18 mouse cellular contexts compared by ENCODE assay signal in genomic region chr8:111865857-111866256, GRCm38 (mm10). TPM values are rescaled to one million over a fixed set of nuclear protein-coding genes. Genes with fewer than 3 reads are reported as not detected.
DNase-seq lines count a peak whose midpoint lies in the region; ATAC-seq lines count a peak whose summit lies in the region.
"Had no signal": no experiment of that assay in that cellular context is flagged by ENCODE, and none has a peak within 500 bp of the region (broad histone marks: within the 10 kb centered on the region; RNA-seq: fewer than 3 reads in every experiment).

No protein-coding gene starts in this region.

- no peak overlapping the region for H3K4me3 ChIP-seq in kidney, embryonic 14.5 days (ENCODE audit: low read length)
- H3K4me3 ChIP-seq in liver, embryonic 11.5 days (ENCODE audit: low read depth, low read length) = no peak overlapping the region
- H3K4me3 ChIP-seq: embryonic facial prominence, embryonic 13.5 days; limb, embryonic 12.5 days; liver, embryonic 15.5 days; megakaryocyte, embryonic 14.5 days had no signal

- H3K27ac ChIP-seq in kidney, embryonic 14.5 days (ENCODE audit: low read depth, low read length) = no peak overlapping the region
- H3K27ac ChIP-seq in liver, embryonic 11.5 days (ENCODE audit: low read depth, low read length) = no peak overlapping the region
- H3K27ac ChIP-seq: embryonic facial prominence, embryonic 13.5 days; hindbrain, embryonic 14.5 days; limb, embryonic 12.5 days; liver, embryonic 15.5 days had no signal

- no peak for ATAC-seq in kidney, embryonic 14.5 days (ENCODE audit: low FRiP score, low TSS enrichment)
- ATAC-seq in liver, embryonic 11.5 days (replicated peaks; ENCODE audit: low FRiP score) = no peak
- ATAC-seq: forebrain, embryonic 16.5 days had no signal

- H3K9ac ChIP-seq in kidney, embryonic 14.5 days (ENCODE audit: low read depth, low read length) = no peak overlapping the region
- no peak overlapping the region for H3K9ac ChIP-seq in liver, embryonic 11.5 days (ENCODE audit: low read depth, low read length)
- H3K9ac ChIP-seq: embryonic facial prominence, embryonic 13.5 days; hindbrain, embryonic 14.5 days; limb, embryonic 12.5 days; liver, embryonic 15.5 days had no signal

- no peaks in the 10 kb centered on the region for H3K4me1 ChIP-seq in kidney, embryonic 14.5 days (ENCODE audit: control insufficient read depth, insufficient read depth, low read length)
- no peaks in the 10 kb centered on the region for H3K4me1 ChIP-seq in liver, embryonic 11.5 days (replicated peaks; ENCODE audit: control insufficient read depth, insufficient read depth, low read length)
- H3K4me1 ChIP-seq: embryonic facial prominence, embryonic 13.5 days; limb, embryonic 12.5 days; liver, embryonic 15.5 days had no signal

- DNase-seq in kidney, adult 9 months = peak; percentile 44
- peak; percentile 78 for DNase-seq in R1 (ENCODE audit: low read depth, low spot score)
- peak; percentile 18 to 43 for DNase-seq in kidney, postnatal 36 days
- peak; percentile 73 for DNase-seq in lung, postnatal 25 days (ENCODE audit: low spot score)
- DNase-seq in heart, adult 11 months = no peak
- DNase-seq in liver, embryonic 11.5 days (ENCODE audit: low spot score) = no peak
- DNase-seq: adrenal gland, adult 8-10 months; cerebellum, adult 9-11 months; heart, postnatal 36 days; midbrain, embryonic 14.5 days; thymus, adult 18-20 months had no signal

- no peaks in the 10 kb centered on the region for H3K27me3 ChIP-seq in kidney, embryonic 14.5 days (ENCODE audit: control insufficient read depth, insufficient read depth, low read length)
- no peaks in the 10 kb centered on the region for H3K27me3 ChIP-seq in liver, embryonic 11.5 days (replicated peaks; ENCODE audit: control insufficient read depth, insufficient read depth, low read length)
- H3K27me3 ChIP-seq: embryonic facial prominence, embryonic 13.5 days; limb, embryonic 12.5 days; liver, embryonic 15.5 days; megakaryocyte, embryonic 14.5 days had no signal

- no peaks in the 10 kb centered on the region; the same call in 1 of the 2 replicates for H3K36me3 ChIP-seq in kidney, embryonic 14.5 days (ENCODE audit: control insufficient read depth, insufficient read depth, low read length)
- H3K36me3 ChIP-seq in liver, embryonic 11.5 days (ENCODE audit: control insufficient read depth, insufficient read depth, low read length) = peaks cover 5% of the 10 kb centered on the region; the same call in 1 of the 2 replicates

- no peak overlapping the region for H3K4me2 ChIP-seq in kidney, embryonic 14.5 days (replicated peaks; ENCODE audit: low read depth, low read length)
- no peak overlapping the region for H3K4me2 ChIP-seq in liver, embryonic 11.5 days
- H3K4me2 ChIP-seq: embryonic facial prominence, embryonic 13.5 days; hindbrain, embryonic 14.5 days; limb, embryonic 12.5 days; liver, embryonic 15.5 days had no signal

- 84% methylated on average over 6 of the region's 6 CpGs for WGBS in kidney, embryonic 14.5 days
- WGBS in liver, embryonic 11.5 days = 89% methylated on average over 6 of the region's 6 CpGs

- H3K9me3 ChIP-seq in kidney, embryonic 14.5 days (ENCODE audit: control insufficient read depth, low read length) = no peaks in the 10 kb centered on the region
- H3K9me3 ChIP-seq in liver, embryonic 11.5 days (ENCODE audit: control insufficient read depth, low read length) = no peaks in the 10 kb centered on the region
- H3K9me3 ChIP-seq: embryonic facial prominence, embryonic 13.5 days; limb, embryonic 12.5 days; liver, embryonic 15.5 days; megakaryocyte, embryonic 14.5 days had no signal

RNA-seq across cellular contexts. Expression of gene Tmem170, which starts 10.7 kb away (rescaled TPM):
- polyA plus RNA-seq in kidney, embryonic 14.5 days (2014; fragmentation: Nextera tagmentation; extraction: Ambion mirVana) = 10.6 and 11.7 TPM in 2 replicates
- polyA plus RNA-seq in liver, embryonic 11.5 days (2014; fragmentation: Nextera tagmentation; extraction: Ambion mirVana) = 8.0 and 8.4 TPM in 2 replicates

RNA-seq across cellular contexts. Expression of gene Cfdp1, which starts 11.8 kb away (rescaled TPM):
- 221 and 289 TPM in 2 replicates for polyA plus RNA-seq in kidney, embryonic 14.5 days (2014; fragmentation: Nextera tagmentation; extraction: Ambion mirVana)
- polyA plus RNA-seq in liver, embryonic 11.5 days (2014; fragmentation: Nextera tagmentation; extraction: Ambion mirVana) = 218 and 234 TPM in 2 replicates

RNA-seq across cellular contexts. Expression of gene Chst5, which starts 44.4 kb away (rescaled TPM):
- polyA plus RNA-seq in kidney, embryonic 14.5 days (2014; fragmentation: Nextera tagmentation; extraction: Ambion mirVana) = 0.97 and 1.1 TPM in 2 replicates
- 0.35 and 0.41 TPM in 2 replicates for polyA plus RNA-seq in liver, embryonic 11.5 days (2014; fragmentation: Nextera tagmentation; extraction: Ambion mirVana)

Comparison
In these comparisons a context has a peak if more than half of its experiments do, and no peak if none do; other contexts are left out.
1. DNase-seq: peak in kidney, adult 9 months (single experiment), R1 (single experiment), kidney, postnatal 36 days (2 of 2) and lung, postnatal 25 days (single experiment); none in heart, adult 11 months (single experiment) and liver, embryonic 11.5 days (single experiment).